Mouse (Mus musculus) erythroblast, embryonic 14.5 days (primary cell): ENCODE measurements around the gene Golga4. TPM values are rescaled to one million over a fixed set of nuclear protein-coding genes. Genes with fewer than 3 reads are reported as not detected.

Experiments
- H3K27me3 ChIP-seq: 2 replicates; pipeline ENCODE4 v1.6.1; 2012; ENCODE audit warnings: inconsistent platforms; ENCODE audit not compliant: control insufficient read depth
- H3K36me3 ChIP-seq: 2 replicates; pipeline ENCODE4 v1.6.1; 2012; ENCODE audit warnings: mild to moderate bottlenecking, inconsistent platforms; ENCODE audit not compliant: control insufficient read depth
- H3K4me1 ChIP-seq: 2 replicates; pipeline ENCODE4 v1.6.1; 2012; ENCODE audit warnings: inconsistent platforms; ENCODE audit not compliant: control insufficient read depth
- H3K4me3 ChIP-seq: replicated peaks from 2 replicates; pipeline ENCODE3; 2012; ENCODE audit warnings: moderate library complexity, mild to moderate bottlenecking, inconsistent platforms
- H3K9me3 ChIP-seq: 2 replicates; pipeline ENCODE4 v1.6.1; 2012; ENCODE audit warnings: low read length, inconsistent platforms, mixed read lengths; ENCODE audit not compliant: control insufficient read depth
- GATA1 ChIP-seq: IDR thresholded peaks from 2 replicates; pipeline ENCODE4 v1.6.1; 2012; ENCODE audit warnings: low read length, inconsistent platforms, mixed read lengths
- TAL1 ChIP-seq: IDR thresholded peaks from 3 replicates; pipeline ENCODE4 v1.6.1; 2012; ENCODE audit warnings: low read length, inconsistent platforms, mixed read lengths
- polyA plus RNA-seq: library from polyadenylated mRNA; stranded (reverse); fragments of >175 nt; gene quantifications from 2 replicates; pipeline ENCODE4 v1.2.3, GENCODE M21; 2012

Gene Golga4
- polyA plus RNA-seq, 1 experiment, result 0.88 TPM

GRCm38 (mm10) chr9:118564696-118565095, 58.6 kb downstream of the Golga4 start:
- TF ChIP-seq GATA1, result no peak
- TF ChIP-seq TAL1, result no peak
- no peaks in the 10 kb centered on the region for H3K27me3 ChIP-seq
- no peaks in the 10 kb centered on the region for H3K9me3 ChIP-seq
- H3K4me3 ChIP-seq, result no peak overlapping the region
- H3K36me3 ChIP-seq, result peaks cover 90% of the 10 kb centered on the region
- H3K4me1 ChIP-seq, result no peaks in the 10 kb centered on the region

GRCm38 (mm10) chr9:118569328-118569727, 63.3 kb downstream of the Golga4 start:
- H3K4me1 ChIP-seq, result no peaks in the 10 kb centered on the region
- no peaks in the 10 kb centered on the region for H3K27me3 ChIP-seq
- H3K4me3 ChIP-seq, result no peak overlapping the region
- peaks cover 84% of the 10 kb centered on the region for H3K36me3 ChIP-seq
- TF ChIP-seq TAL1 (no peak), GATA1 (no peak)
- H3K9me3 ChIP-seq, result no peaks in the 10 kb centered on the region

- Histone ChIP-seq H3K4me1 (no peaks in the 10 kb centered on the region), H3K36me3 (peaks cover 80% of the 10 kb centered on the region), H3K4me3 (no peak overlapping the region), H3K9me3 (no peaks in the 10 kb centered on the region), H3K27me3 (no peaks in the 10 kb centered on the region)
- TF ChIP-seq GATA1 (no peak), TAL1 (no peak)
Observed at GRCm38 (mm10) chr9:118570865-118571264, 64.8 kb downstream of the Golga4 start.

- Histone ChIP-seq H3K27me3 (no peaks in the 10 kb centered on the region), H3K4me3 (no peak overlapping the region), H3K36me3 (peaks cover 79% of the 10 kb centered on the region), H3K9me3 (no peaks in the 10 kb centered on the region), H3K4me1 (no peaks in the 10 kb centered on the region)
- TF ChIP-seq TAL1, result no peak
- TF ChIP-seq GATA1, result no peak
Observed at GRCm38 (mm10) chr9:118571701-118572100, 65.6 kb downstream of the Golga4 start.

- H3K36me3 ChIP-seq, result peaks cover 81% of the 10 kb centered on the region
- TF ChIP-seq TAL1 (no peak), GATA1 (no peak)
- no peak overlapping the region for H3K4me3 ChIP-seq
- H3K4me1 ChIP-seq, result no peaks in the 10 kb centered on the region
- no peaks in the 10 kb centered on the region for H3K9me3 ChIP-seq
- no peaks in the 10 kb centered on the region for H3K27me3 ChIP-seq
Observed at GRCm38 (mm10) chr9:118574911-118575310, 68.8 kb downstream of the Golga4 start.

GRCm38 (mm10) chr9:118580371-118580770, 74.3 kb downstream of the Golga4 start:
- H3K4me1 ChIP-seq, result peaks cover 4% of the 10 kb centered on the region
- no peak overlapping the region for H3K4me3 ChIP-seq
- H3K9me3 ChIP-seq, result no peaks in the 10 kb centered on the region
- TF ChIP-seq GATA1 (no peak), TAL1 (no peak)
- peaks cover 63% of the 10 kb centered on the region for H3K36me3 ChIP-seq
- no peaks in the 10 kb centered on the region for H3K27me3 ChIP-seq

GRCm38 (mm10) chr9:118582757-118583156, 76.7 kb downstream of the Golga4 start:
- Histone ChIP-seq H3K4me1 (peaks cover 4% of the 10 kb centered on the region), H3K36me3 (peaks cover 46% of the 10 kb centered on the region), H3K4me3 (no peak overlapping the region), H3K9me3 (no peaks in the 10 kb centered on the region), H3K27me3 (no peaks in the 10 kb centered on the region)
- TF ChIP-seq GATA1 (no peak), TAL1 (no peak)

- Histone ChIP-seq H3K4me3 (no peak overlapping the region), H3K27me3 (no peaks in the 10 kb centered on the region), H3K4me1 (peaks cover 4% of the 10 kb centered on the region), H3K9me3 (no peaks in the 10 kb centered on the region), H3K36me3 (peaks cover 28% of the 10 kb centered on the region)
- TF ChIP-seq GATA1 (no peak), TAL1 (no peak)
Observed at GRCm38 (mm10) chr9:118584838-118585237, 78.8 kb downstream of the Golga4 start.

GRCm38 (mm10) chr9:118585998-118586397, 79.9 kb downstream of the Golga4 start:
- no peaks in the 10 kb centered on the region for H3K27me3 ChIP-seq
- H3K36me3 ChIP-seq, result peaks cover 20% of the 10 kb centered on the region
- no peaks in the 10 kb centered on the region for H3K9me3 ChIP-seq
- TF ChIP-seq GATA1 (no peak), TAL1 (no peak)
- H3K4me1 ChIP-seq, result peaks cover 4% of the 10 kb centered on the region
- H3K4me3 ChIP-seq, result no peak overlapping the region

- Histone ChIP-seq H3K27me3 (no peaks in the 10 kb centered on the region), H3K4me3 (no peak overlapping the region), H3K9me3 (no peaks in the 10 kb centered on the region), H3K36me3 (peaks cover 16% of the 10 kb centered on the region), H3K4me1 (peaks cover 4% of the 10 kb centered on the region)
- TF ChIP-seq GATA1 (no peak), TAL1 (no peak)
Observed at GRCm38 (mm10) chr9:118587115-118587514, 81.0 kb downstream of the Golga4 start.
